8 mouse cellular contexts compared by ENCODE assay signal in genomic region chr17:66152706-66153662, GRCm38 (mm10). TPM values are rescaled to one million over a fixed set of nuclear protein-coding genes. Genes with fewer than 3 reads are reported as not detected.
A peak's percentile ranks its signal among the peaks of the same experiment; 100 is the strongest.
DNase-seq lines count a peak whose midpoint lies in the region; ATAC-seq and TF ChIP-seq lines count a peak whose summit lies in the region.
"Not testable (repeated sequence)": the region's sequence is repeated elsewhere in the genome, so short reads cannot be mapped to it uniquely, and the experiment has no call there.

No protein-coding gene starts in this region.

- 81% methylated on average over 6 of the region's 8 CpGs for WGBS in forebrain, embryonic 15.5 days
- 68% methylated on average over 5 of the region's 8 CpGs for WGBS in heart, postnatal 0 days
- 75% methylated on average over 5 of the region's 8 CpGs for WGBS in intestine, embryonic 14.5 days
- WGBS in limb, embryonic 12.5 days = 84% methylated on average over 6 of the region's 8 CpGs
- WGBS in lung, embryonic 15.5 days = 60% methylated on average over 6 of the region's 8 CpGs
- 79% methylated on average over 6 of the region's 8 CpGs for WGBS in midbrain, embryonic 15.5 days

- H3K4me3 ChIP-seq in forebrain, embryonic 15.5 days; heart, postnatal 0 days (ENCODE audit: low read depth, low read length); intestine, embryonic 14.5 days (ENCODE audit: low read depth, low read length); limb, embryonic 12.5 days (replicated peaks); lung, embryonic 15.5 days; midbrain, embryonic 15.5 days: not testable (repeated sequence)

- ATAC-seq in common myeloid progenitor, adult 5-6 weeks (replicated peaks; ENCODE audit: low read depth, poor library complexity, severe bottlenecking) = peak; percentile 82
- ATAC-seq in forebrain, embryonic 15.5 days (replicated peaks) = peak; percentile 90
- ATAC-seq in heart, postnatal 0 days (ENCODE audit: insufficient read depth, low read depth) = peak; percentile 79
- ATAC-seq in intestine, embryonic 14.5 days (replicated peaks; ENCODE audit: low FRiP score, low TSS enrichment, low read depth) = peak; percentile 60; the same call in 1 of the 2 replicates
- ATAC-seq in limb, embryonic 12.5 days (ENCODE audit: insufficient number of reproducible peaks, insufficient read depth, low FRiP score, low TSS enrichment, low read depth) = peak; percentile 57
- peak; percentile 75; the same call in 1 of the 2 replicates for ATAC-seq in lung, embryonic 15.5 days (ENCODE audit: borderline replicate concordance, extremely low read depth, low FRiP score, low TSS enrichment)
- ATAC-seq in midbrain, embryonic 15.5 days (replicated peaks) = peak; percentile 81

- not testable (repeated sequence) for H3K27me3 ChIP-seq in forebrain, embryonic 15.5 days; heart, postnatal 0 days (ENCODE audit: control insufficient read depth, insufficient read depth, low read length); intestine, embryonic 14.5 days (replicated peaks; ENCODE audit: control insufficient read depth, insufficient read depth, low read length); limb, embryonic 12.5 days; lung, embryonic 15.5 days; midbrain, embryonic 15.5 days (replicated peaks)

- DNase-seq in heart, postnatal 0 days (ENCODE audit: low spot score); intestine, embryonic 14.5 days (ENCODE audit: low spot score): not testable (repeated sequence)
- DNase-seq in retina, postnatal 1 day = peak; percentile 9

- H3K4me1 ChIP-seq in forebrain, embryonic 15.5 days; heart, postnatal 0 days (ENCODE audit: control insufficient read depth, insufficient read depth); intestine, embryonic 14.5 days (replicated peaks; ENCODE audit: control insufficient read depth, insufficient read depth, low read length); limb, embryonic 12.5 days (replicated peaks); lung, embryonic 15.5 days; midbrain, embryonic 15.5 days: not testable (repeated sequence)

- H3K4me2 ChIP-seq in forebrain, embryonic 15.5 days (replicated peaks); heart, postnatal 0 days (ENCODE audit: low read depth, low read length); intestine, embryonic 14.5 days (ENCODE audit: low read length); limb, embryonic 12.5 days; lung, embryonic 15.5 days; midbrain, embryonic 15.5 days: not testable (repeated sequence)

- not testable (repeated sequence) for TF ChIP-seq EP300 in heart, postnatal 0 days (IDR thresholded peaks at IDR 0.05; ENCODE audit: low read depth)

- not testable (repeated sequence) for TF ChIP-seq CTCF in heart, postnatal 0 days (IDR thresholded peaks at IDR 0.05; ENCODE audit: low read depth)

- not testable (repeated sequence) for H3K9me3 ChIP-seq in forebrain, embryonic 15.5 days; heart, postnatal 0 days (replicated peaks; ENCODE audit: control insufficient read depth, low read length); intestine, embryonic 14.5 days (ENCODE audit: control insufficient read depth, low read length); limb, embryonic 12.5 days; lung, embryonic 15.5 days; midbrain, embryonic 15.5 days

- H3K9ac ChIP-seq in forebrain, embryonic 15.5 days (replicated peaks); heart, postnatal 0 days (replicated peaks; ENCODE audit: low read depth, low read length); intestine, embryonic 14.5 days (ENCODE audit: low read length); limb, embryonic 12.5 days (replicated peaks); lung, embryonic 15.5 days; midbrain, embryonic 15.5 days: not testable (repeated sequence)

- not testable (repeated sequence) for H3K27ac ChIP-seq in forebrain, embryonic 15.5 days (replicated peaks); heart, postnatal 0 days (ENCODE audit: low read depth); intestine, embryonic 14.5 days (ENCODE audit: low read depth); limb, embryonic 12.5 days; lung, embryonic 15.5 days; midbrain, embryonic 15.5 days

- not testable (repeated sequence) for H3K36me3 ChIP-seq in forebrain, embryonic 15.5 days; midbrain, embryonic 15.5 days (replicated peaks)
- H3K36me3 ChIP-seq in heart, postnatal 0 days (replicated peaks; ENCODE audit: control insufficient read depth, insufficient read depth, low read length) = peaks cover 35% of the 10 kb centered on the region
- peaks cover 43% of the 10 kb centered on the region for H3K36me3 ChIP-seq in intestine, embryonic 14.5 days (ENCODE audit: control insufficient read depth, insufficient read depth, low read length)
- peaks cover 44% of the 10 kb centered on the region for H3K36me3 ChIP-seq in limb, embryonic 12.5 days
- peaks cover 43% of the 10 kb centered on the region for H3K36me3 ChIP-seq in lung, embryonic 15.5 days

RNA-seq across cellular contexts. Expression of gene Ddx11, which starts 29.7 kb away (rescaled TPM):
- 17.1 and 25.4 TPM in 2 replicates for total RNA-seq in common myeloid progenitor, adult 5-6 weeks (2017)
- 9.2 and 11.7 TPM in 2 replicates for polyA plus RNA-seq in forebrain, embryonic 15.5 days (2015; fragmentation: Nextera tagmentation; extraction: Ambion mirVana)
- 8.2 and 11.5 TPM in 2 replicates for total RNA-seq in heart, postnatal 0 days (2014; rRNA removed; ENCODE audit: low replicate concordance)
- 3.5 and 4.2 TPM in 2 replicates for polyA plus RNA-seq in heart, postnatal 0 days (2015; fragmentation: Nextera tagmentation; extraction: Ambion mirVana)
- 18.5 and 20.7 TPM in 2 replicates for polyA plus RNA-seq in intestine, embryonic 14.5 days (2014; fragmentation: Nextera tagmentation; extraction: Ambion mirVana)
- polyA plus RNA-seq in limb, embryonic 12.5 days (2016; fragmentation: Nextera tagmentation; extraction: Ambion mirVana) = 33.4 and 45.0 TPM in 2 replicates
- polyA plus RNA-seq in lung, embryonic 15.5 days (2015; fragmentation: Nextera tagmentation; extraction: Ambion mirVana) = 22.6 and 28.7 TPM in 2 replicates
- 4.9 and 6.0 TPM in 2 replicates for polyA plus RNA-seq in midbrain, embryonic 15.5 days (2015; fragmentation: Nextera tagmentation; extraction: Ambion mirVana)

RNA-seq across cellular contexts. Expression of gene Washc1, which starts 41.6 kb away (rescaled TPM):
- 25.9 and 27.5 TPM in 2 replicates for total RNA-seq in common myeloid progenitor, adult 5-6 weeks (2017)
- 43.6 and 48.5 TPM in 2 replicates for polyA plus RNA-seq in forebrain, embryonic 15.5 days (2015; fragmentation: Nextera tagmentation; extraction: Ambion mirVana)
- 31.7 and 38.3 TPM in 2 replicates for total RNA-seq in heart, postnatal 0 days (2014; rRNA removed; ENCODE audit: low replicate concordance)
- polyA plus RNA-seq in heart, postnatal 0 days (2015; fragmentation: Nextera tagmentation; extraction: Ambion mirVana) = 28.3 and 31.5 TPM in 2 replicates
- polyA plus RNA-seq in intestine, embryonic 14.5 days (2014; fragmentation: Nextera tagmentation; extraction: Ambion mirVana) = 34.0 and 38.0 TPM in 2 replicates
- polyA plus RNA-seq in limb, embryonic 12.5 days (2016; fragmentation: Nextera tagmentation; extraction: Ambion mirVana) = 37.4 and 40.9 TPM in 2 replicates
- 36.8 and 37.4 TPM in 2 replicates for polyA plus RNA-seq in lung, embryonic 15.5 days (2015; fragmentation: Nextera tagmentation; extraction: Ambion mirVana)
- polyA plus RNA-seq in midbrain, embryonic 15.5 days (2015; fragmentation: Nextera tagmentation; extraction: Ambion mirVana) = 44.9 and 46.3 TPM in 2 replicates

RNA-seq across cellular contexts. Expression of gene Ndufv2, which starts 51.6 kb away (rescaled TPM):
- total RNA-seq in common myeloid progenitor, adult 5-6 weeks (2017) = 219 and 270 TPM in 2 replicates
- polyA plus RNA-seq in forebrain, embryonic 15.5 days (2015; fragmentation: Nextera tagmentation; extraction: Ambion mirVana) = 322 and 326 TPM in 2 replicates
- 249 and 285 TPM in 2 replicates for total RNA-seq in heart, postnatal 0 days (2014; rRNA removed; ENCODE audit: low replicate concordance)
- polyA plus RNA-seq in heart, postnatal 0 days (2015; fragmentation: Nextera tagmentation; extraction: Ambion mirVana) = 1,231 and 1,304 TPM in 2 replicates
- polyA plus RNA-seq in intestine, embryonic 14.5 days (2014; fragmentation: Nextera tagmentation; extraction: Ambion mirVana) = 379 and 401 TPM in 2 replicates
- 295 and 307 TPM in 2 replicates for polyA plus RNA-seq in limb, embryonic 12.5 days (2016; fragmentation: Nextera tagmentation; extraction: Ambion mirVana)
- polyA plus RNA-seq in lung, embryonic 15.5 days (2015; fragmentation: Nextera tagmentation; extraction: Ambion mirVana) = 306 and 313 TPM in 2 replicates
- polyA plus RNA-seq in midbrain, embryonic 15.5 days (2015; fragmentation: Nextera tagmentation; extraction: Ambion mirVana) = 341 and 355 TPM in 2 replicates
